Mouse (Mus musculus): ENCODE results near the gene Gm648.
"Not testable (repeated sequence)": the region's sequence is repeated elsewhere in the genome, so short reads cannot be mapped to it uniquely, and the experiment has no call there.

The Gm648 gene

DNA sequence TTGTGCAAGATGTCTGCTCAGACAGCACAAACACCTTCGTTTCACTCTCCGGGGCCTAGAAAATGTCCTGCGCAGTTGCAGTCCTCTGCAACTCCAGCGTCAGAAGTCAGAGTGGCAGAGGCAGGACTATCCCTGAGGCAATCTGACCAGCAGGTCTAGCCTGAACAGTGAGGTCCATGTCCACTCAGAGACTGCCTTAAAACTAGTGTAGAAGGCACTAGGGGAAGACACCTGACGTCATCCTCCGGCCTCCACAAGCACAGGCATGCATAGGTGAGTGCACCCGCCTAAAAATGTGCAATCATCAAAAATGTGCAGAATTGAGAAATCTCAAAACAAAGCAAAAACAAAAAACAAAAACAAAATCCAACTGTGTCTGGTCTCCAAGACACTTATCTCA, at the start of gene Gm648:
Gm648 (minus strand) TSS at position 101 of the 400 bp plus-strand sequence.
- no peak for DNase-seq

DNA sequence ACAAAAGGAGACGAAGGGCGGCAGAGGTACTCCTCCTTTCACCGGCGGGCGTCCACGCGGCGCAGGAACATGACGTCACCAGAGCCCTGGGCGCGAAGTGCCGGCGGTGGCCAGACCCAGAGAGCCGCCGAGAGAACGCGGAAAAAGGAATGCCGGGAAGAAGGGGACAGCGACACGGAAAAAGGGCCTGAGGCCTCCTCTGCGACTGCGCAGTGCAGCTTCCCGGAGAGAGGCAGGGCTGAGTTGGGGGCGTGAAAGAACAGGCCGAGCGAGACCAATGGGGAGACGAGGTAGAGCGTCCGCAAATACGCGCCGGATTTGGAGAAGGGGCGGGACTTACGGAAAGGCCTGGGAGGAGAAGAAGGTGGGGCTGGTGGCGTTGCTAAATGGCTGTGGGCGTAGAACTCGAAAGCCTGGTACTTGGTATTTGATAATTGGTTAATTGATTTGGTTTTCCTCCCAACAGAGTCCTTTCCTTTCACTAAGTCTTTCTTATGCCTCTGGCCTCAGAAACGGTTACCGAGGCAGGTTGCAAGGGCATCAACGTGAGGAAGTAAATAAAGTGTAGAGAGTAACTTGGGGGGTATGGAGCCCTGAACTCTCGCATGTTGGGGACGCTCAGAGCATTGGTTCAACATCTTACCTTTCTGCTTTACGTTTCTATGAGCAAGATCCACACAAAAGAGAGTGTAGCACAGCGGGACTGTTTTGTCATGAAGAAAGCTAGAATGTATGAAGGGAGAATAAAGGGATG, 48.7 kb upstream of the Gm648 start, which contains the start of gene Mmgt1:
Mmgt1 (minus strand) TSS at position 183 of the 754 bp plus-strand sequence.
- DNase-seq, result peak; percentile 92 to 94

DNA sequence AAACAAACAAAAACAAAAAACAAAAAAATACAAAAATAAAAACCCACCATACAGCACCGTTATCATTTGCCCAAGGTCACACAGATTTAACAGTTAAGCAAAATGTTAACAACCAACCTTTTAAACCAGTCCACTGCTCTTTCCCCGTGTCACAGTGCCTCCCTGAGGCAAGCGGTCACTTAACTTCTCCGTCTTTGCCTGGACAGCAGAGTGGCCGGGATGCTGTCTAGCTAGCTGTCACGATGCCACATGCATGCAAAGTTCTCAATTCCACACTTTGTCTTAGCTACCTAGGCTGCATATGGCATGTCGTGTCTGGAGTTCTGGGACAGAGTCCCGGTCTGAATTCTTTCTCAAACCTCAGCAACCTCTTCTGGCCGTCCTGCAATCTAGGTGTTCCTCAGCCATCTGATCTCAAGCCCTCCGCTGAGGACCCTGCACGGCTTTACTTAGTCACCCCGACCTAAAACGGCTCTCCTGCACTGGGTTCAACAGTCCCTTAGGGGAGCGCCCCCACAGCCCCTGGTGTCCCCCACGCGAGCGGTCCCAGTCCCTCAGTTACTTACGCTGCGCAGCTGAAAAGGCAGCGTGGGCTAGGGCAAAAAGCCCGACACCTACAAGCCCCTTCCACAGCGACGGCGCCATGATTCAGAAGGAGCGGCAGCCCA, 47.9 kb upstream of the Gm648 start:
- peak; percentile 36 to 52 for DNase-seq

DNA sequence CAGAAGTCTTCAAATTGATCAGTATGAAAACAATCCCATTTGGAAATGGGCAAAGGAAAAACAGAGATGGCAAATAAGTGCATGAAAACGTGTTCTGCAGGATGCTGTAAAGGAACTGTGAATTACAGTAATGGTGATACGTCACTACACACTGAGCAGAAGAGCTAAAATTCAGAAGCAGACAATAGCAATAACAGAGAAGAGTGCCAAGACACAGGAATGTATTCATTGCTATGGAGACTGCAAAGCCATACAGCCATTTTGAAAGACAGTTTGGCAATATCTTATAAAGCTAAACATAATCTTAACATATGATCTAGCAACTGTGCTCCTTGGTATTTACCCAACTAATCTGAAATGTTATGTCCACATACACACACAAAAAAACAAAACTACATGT, 28.8 kb upstream of the Gm648 start:
- no peak for DNase-seq

DNA sequence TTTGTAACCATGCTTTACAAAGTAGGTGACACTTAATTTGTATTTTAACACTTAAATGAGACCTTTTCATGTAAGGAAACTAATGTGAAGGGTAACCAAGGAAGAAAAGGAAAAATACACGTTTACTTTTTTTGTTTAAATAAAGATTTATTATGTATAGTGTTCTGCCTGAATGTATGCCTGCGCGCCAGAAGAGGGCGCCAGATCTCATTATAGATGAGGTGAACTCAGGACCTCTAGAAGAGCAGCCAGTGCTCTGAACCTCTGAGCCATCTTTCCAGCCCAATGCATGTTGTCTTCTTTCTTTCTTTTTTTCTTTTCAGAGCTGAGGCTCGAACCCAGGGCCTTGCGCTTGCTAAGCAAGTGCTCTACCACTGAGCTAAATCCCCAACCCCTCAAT, 23.1 kb upstream of the Gm648 start:
- peak; percentile 27 to 42 for DNase-seq

DNA sequence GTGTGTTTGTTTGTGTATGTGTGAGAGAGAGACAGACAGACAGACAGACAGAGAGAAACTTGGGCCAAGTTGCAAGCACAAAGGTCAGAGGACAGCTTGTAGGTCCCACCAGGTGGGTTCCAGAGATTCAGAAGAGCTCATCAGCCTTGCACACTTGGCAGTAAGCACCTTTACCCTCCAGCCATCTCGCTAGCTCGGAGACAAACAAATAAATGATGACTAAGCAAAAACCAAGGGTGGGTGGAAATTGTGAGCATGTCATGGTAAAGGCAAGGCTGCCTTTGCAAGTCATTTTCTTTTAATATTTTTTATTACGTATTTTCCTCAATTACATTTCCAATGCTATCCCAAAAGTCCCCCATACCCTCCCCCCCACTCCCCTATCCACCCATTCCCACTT, 4.2 kb upstream of the Gm648 start:
- no peak for DNase-seq

- peak; percentile 50 to 56 for DNase-seq
Measured at GRCm38 (mm10) chrX:56537162-56537561, 12.2 kb downstream of the Gm648 start.

DNA sequence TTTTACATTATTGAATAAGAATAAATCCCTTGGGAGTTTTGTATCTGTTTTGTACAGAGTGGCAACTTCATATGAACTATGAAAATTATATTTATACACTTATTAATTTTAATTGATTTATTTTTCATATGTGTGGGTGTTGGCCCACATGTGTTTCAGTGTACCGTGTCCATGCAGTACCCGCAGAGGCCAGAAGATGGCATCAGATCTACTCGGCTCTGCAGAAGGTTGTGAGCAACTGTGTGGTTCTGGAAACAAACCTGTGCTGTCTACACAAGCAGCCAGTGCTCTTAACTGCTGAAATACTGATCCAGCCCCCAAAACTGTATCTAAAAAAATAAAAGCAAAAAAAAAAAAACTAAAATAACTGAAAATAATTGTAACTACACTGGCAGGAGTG, 18.1 kb downstream of the Gm648 start:
- peak; percentile 74 to 78 for DNase-seq

GRCm38 (mm10) chrX:56524442-56524841, 25.0 kb downstream of the Gm648 start, which contains the start of gene Gm10477:
TSS of gene Gm10477 (plus strand) at chrX:56524742.
- DNase-seq, result not testable (repeated sequence)

DNA sequence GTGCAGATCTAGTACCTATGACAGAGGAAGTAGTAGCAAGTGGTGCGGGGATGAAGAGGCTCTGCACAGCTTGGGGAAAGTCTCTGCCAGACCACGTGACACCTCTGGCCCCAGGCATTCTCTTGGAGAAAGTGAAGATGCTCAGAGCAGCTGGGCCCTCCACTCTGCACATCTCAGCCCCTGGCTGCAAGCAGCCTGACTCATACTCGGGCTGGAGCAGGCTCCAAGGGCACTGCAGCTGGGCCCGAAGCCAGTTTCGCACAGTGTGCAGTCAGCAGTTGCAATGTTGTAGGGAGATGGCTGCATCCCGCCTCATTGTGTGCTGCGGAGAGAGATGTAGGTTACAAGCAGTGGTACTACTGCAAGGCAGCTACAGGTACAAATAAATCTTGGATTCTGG, 52.2 kb downstream of the Gm648 start:
- DNase-seq, result no peak
